Mouse (Mus musculus) kidney, postnatal 0 days (tissue): Measurements from ENCODE around the gene Chia1. TPM values are rescaled to one million over a fixed set of nuclear protein-coding genes. Genes with fewer than 3 reads are reported as not detected.
"Not testable (repeated sequence)": the region's sequence is repeated elsewhere in the genome, so short reads cannot be mapped to it uniquely, and the experiment has no call there.

ENCODE experiments used
- ATAC-seq: fragments of 200-750 bp; cut with Nextera tagmentation; replicated peaks from 2 replicates; pipeline ENCODE4 v1.8.0; 2017; ENCODE audit warnings: low read depth, moderate number of reproducible peaks, moderate TSS enrichment, moderate library complexity; ENCODE audit not compliant: low FRiP score
- DNase-seq: peaks from one replicate; pipeline ENCODE4 v3.0.0-alpha.2; 2016; ENCODE audit warnings: low spot score
- H3K27ac ChIP-seq: fragments of 300-500 bp; sonication (generic); 2 replicates; pipeline ENCODE4 v1.5.1; 2014; ENCODE audit warnings: mild to moderate bottlenecking
- H3K27me3 ChIP-seq: fragments of 300-500 bp; sonication (generic); 2 replicates; pipeline ENCODE4 v1.6.1; 2014; ENCODE audit warnings: low read length, mixed read lengths; ENCODE audit not compliant: insufficient read depth
- H3K36me3 ChIP-seq: fragments of 300-500 bp; sonication (generic); 2 replicates; pipeline ENCODE4 v1.6.1; 2014; ENCODE audit warnings: low read length, mixed read lengths; ENCODE audit not compliant: insufficient read depth
- H3K4me1 ChIP-seq: fragments of 300-500 bp; sonication (generic); replicated peaks from 2 replicates; pipeline ENCODE4 v1.6.1; 2014; ENCODE audit warnings: antibody characterized with exemption, low read length, mixed read lengths; ENCODE audit not compliant: insufficient read depth
- H3K4me2 ChIP-seq: fragments of 300-500 bp; sonication (generic); 2 replicates; pipeline ENCODE4 v1.6.1; 2014; ENCODE audit warnings: mild to moderate bottlenecking, low read length, moderate library complexity, mixed read lengths
- H3K4me3 ChIP-seq: fragments of 300-500 bp; sonication (generic); replicated peaks from 2 replicates; pipeline ENCODE4 v1.5.1; 2014; ENCODE audit warnings: low read depth, low read length
- H3K9ac ChIP-seq: fragments of 300-500 bp; sonication (generic); 2 replicates; pipeline ENCODE4 v1.6.1; 2014; ENCODE audit warnings: low read depth, low read length
- H3K9me3 ChIP-seq: fragments of 300-500 bp; sonication (generic); replicated peaks from 2 replicates; pipeline ENCODE4 v1.6.1; 2016; ENCODE audit warnings: low read length, inconsistent platforms, mixed read lengths
- CTCF ChIP-seq: IDR thresholded peaks from 2 replicates; pipeline ENCODE4 v1.5.1; 2016; ENCODE audit warnings: antibody characterized with exemption, low read depth, mild to moderate bottlenecking, moderate library complexity
- WGBS: fragments of 180-500 bp; shearing (Covaris S2); extraction: QIAGEN DNeasy Blood & Tissue Kit; methylation state at CpG from one replicate; pipeline ENCODE4 v1.1.7; 2014; 5-methylcytosine and 5-hydroxymethylcytosine counted together
- polyA plus RNA-seq: library from polyadenylated mRNA; unstranded; fragments of >200 nt; fragmentation: Nextera tagmentation; extraction: Ambion mirVana; gene quantifications from 2 replicates; pipeline ENCODE4 v1.2.1, GENCODE M21; 2015

The Chia1 gene
- polyA plus RNA-seq, 1 experiment from 2014 or later = 0.49 TPM

- Histone ChIP-seq H3K4me1 (no peaks in the 10 kb centered on the region), H3K36me3 (no peaks in the 10 kb centered on the region), H3K9ac (no peak overlapping the region), H3K9me3 (no peaks in the 10 kb centered on the region), H3K27me3 (no peaks in the 10 kb centered on the region), H3K27ac (no peak overlapping the region), H3K4me2 (no peak overlapping the region), H3K4me3 (no peak overlapping the region)
- WGBS = 92% methylated on average over 10 of the region's 10 CpGs
- no peak for ATAC-seq
- TF ChIP-seq CTCF = no peak
- DNase-seq = no peak
Observed at GRCm38 (mm10) chr3:106144081-106144480, 31.1 kb downstream of the Chia1 start.

DNA sequence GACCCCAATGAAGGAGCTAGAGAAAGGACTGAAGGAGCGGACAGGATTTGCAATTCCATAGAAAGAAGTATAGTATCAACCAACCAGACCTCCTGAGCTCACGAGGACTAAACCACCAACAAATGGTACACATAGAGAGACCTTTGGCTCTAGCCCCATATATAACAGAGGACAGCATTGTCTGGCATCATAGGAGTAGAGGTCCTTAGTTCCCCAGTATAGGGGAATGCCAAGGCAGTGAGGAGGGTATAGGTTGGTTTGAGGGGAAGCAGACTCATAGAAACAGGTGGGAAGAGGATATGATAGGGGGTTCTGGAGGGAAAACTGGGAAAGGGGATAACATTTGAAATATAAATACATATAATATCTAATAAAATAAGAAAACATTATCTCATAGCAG is 41.4 kb downstream of the Chia1 start:
- WGBS = 83% methylated on average over 2 of the region's 2 CpGs
- H3K9ac ChIP-seq = no peak overlapping the region
- H3K27me3 ChIP-seq = no peaks in the 10 kb centered on the region
- DNase-seq (no peak), ATAC-seq (no peak)
- H3K4me1 ChIP-seq = no peaks in the 10 kb centered on the region
- no peak overlapping the region for H3K4me2 ChIP-seq
- H3K36me3 ChIP-seq = no peaks in the 10 kb centered on the region
- no peak overlapping the region for H3K27ac ChIP-seq
- H3K4me3 ChIP-seq = no peak overlapping the region
- TF ChIP-seq CTCF = no peak
- no peaks in the 10 kb centered on the region; the same call in 1 of the 2 replicates for H3K9me3 ChIP-seq

DNA sequence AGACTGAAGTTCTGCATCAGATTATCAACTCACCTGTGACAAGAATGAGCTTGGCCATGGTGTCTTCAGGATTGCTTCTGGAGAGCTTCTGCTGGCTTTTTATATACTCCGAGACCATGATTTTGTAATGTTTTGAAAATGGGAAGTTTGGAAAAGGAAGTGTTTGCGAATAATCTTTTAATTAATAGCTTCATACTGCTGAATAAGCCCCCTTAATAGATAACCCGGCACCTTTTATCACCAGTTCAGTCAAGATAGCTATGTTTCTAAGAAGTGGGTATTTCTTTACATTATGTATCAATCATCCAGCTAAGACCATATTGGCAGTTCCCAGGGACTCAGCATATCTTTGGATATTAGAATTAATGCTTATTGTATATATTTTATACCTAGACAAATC is 54.4 kb downstream of the Chia1 start, which contains the start of gene Chil3:
Chil3 (minus strand) TSS at position 101 of the 400 bp plus-strand sequence.
- Histone ChIP-seq H3K27ac (no peak within 1 kb of the TSS), H3K27me3 (no peaks in the 10 kb centered on the region), H3K4me2 (no peak within 1 kb of the TSS), H3K9me3 (no peaks in the 10 kb centered on the region), H3K36me3 (no peaks in the 10 kb centered on the region), H3K4me3 (no peak within 1 kb of the TSS), H3K4me1 (no peaks in the 10 kb centered on the region), H3K9ac (no peak within 1 kb of the TSS)
- WGBS = 78% methylated on average over 3 of the region's 3 CpGs
- DNase-seq = no peak
- no peak for ATAC-seq
- TF ChIP-seq CTCF = no peak

DNA sequence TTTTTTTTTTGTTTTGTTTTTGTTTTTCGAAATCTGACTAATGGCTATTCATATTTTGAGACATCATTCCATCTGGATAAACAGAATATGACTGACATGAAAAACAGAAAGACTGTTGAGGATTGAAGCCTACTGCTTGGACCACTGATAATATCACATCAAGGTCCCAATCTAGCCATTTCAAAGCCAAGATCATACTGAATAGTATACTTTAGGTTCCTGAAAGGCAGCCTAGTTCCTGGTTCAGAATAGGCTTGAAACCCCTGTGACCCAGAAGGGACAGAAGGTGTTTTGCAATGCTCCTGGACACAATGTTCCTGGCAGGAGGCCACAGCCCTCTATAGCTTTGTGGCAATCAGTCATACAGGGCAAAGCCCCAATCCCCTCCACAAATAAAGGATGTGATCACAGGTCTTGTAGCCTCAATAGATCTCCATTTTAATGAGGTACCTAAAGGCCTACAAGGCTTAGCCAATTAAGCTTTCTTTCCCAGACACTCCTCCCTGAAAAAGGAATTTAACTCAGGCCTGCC is 57.6 kb downstream of the Chia1 start:
- no peak overlapping the region for H3K9ac ChIP-seq
- ATAC-seq = no peak; the same call in 1 of the 2 replicates
- 45% methylated on average over 1 of the region's 1 CpGs for WGBS

GRCm38 (mm10) chr3:106171135-106171731 is 58.2 kb downstream of the Chia1 start:
- no peaks in the 10 kb centered on the region for H3K36me3 ChIP-seq
- no peak overlapping the region for H3K9ac ChIP-seq
- H3K4me2 ChIP-seq = no peak overlapping the region
- DNase-seq (no peak), ATAC-seq (peak; percentile 40; the same call in 1 of the 2 replicates)
- WGBS = 85% methylated on average over 1 of the region's 1 CpGs
- no peak for TF ChIP-seq CTCF
- no peak overlapping the region for H3K4me3 ChIP-seq
- H3K4me1 ChIP-seq = no peaks in the 10 kb centered on the region
- no peaks in the 10 kb centered on the region for H3K27me3 ChIP-seq
- no peaks in the 10 kb centered on the region for H3K9me3 ChIP-seq
- H3K27ac ChIP-seq = no peak overlapping the region

More for the DNA sequence above, 57.6 kb downstream of the Chia1 start:
- DNase-seq = no peak
- H3K4me1 ChIP-seq = no peaks in the 10 kb centered on the region
- no peaks in the 10 kb centered on the region for H3K36me3 ChIP-seq
- H3K27ac ChIP-seq = no peak overlapping the region
- no peak overlapping the region for H3K4me3 ChIP-seq
- H3K4me2 ChIP-seq = no peak overlapping the region
- no peaks in the 10 kb centered on the region for H3K9me3 ChIP-seq
- H3K27me3 ChIP-seq = no peaks in the 10 kb centered on the region
- TF ChIP-seq CTCF = no peak

- H3K4me2 ChIP-seq, ATAC-seq, DNase-seq, H3K4me1 ChIP-seq, H3K27ac ChIP-seq, H3K9me3 ChIP-seq, H3K36me3 ChIP-seq, H3K4me3 ChIP-seq, H3K27me3 ChIP-seq, H3K9ac ChIP-seq: not testable (repeated sequence)
- WGBS = 73% methylated on average over 2 of the region's 2 CpGs
Observed at GRCm38 (mm10) chr3:106172506-106172905, 59.5 kb downstream of the Chia1 start.

DNA sequence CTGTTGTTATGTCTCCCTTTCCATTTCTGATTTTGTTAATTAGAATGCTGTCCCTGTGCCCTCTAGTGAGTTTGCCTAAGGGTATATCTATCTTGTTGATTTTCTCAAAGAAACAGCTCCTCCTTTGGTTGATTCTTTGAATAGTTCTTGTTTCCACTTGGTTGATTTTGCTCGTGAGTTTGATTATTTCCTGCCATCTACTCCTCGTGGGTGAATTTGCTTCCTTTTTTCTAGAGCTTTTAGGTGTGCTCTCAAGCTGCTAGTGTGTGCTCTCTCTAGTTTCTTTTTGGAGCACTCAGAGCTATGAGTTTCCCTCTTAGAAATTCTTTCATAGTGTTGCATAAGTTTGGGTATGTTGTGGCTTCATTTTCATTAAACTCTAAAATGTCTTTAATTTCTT is 61.9 kb downstream of the Chia1 start:
- not testable (repeated sequence) for DNase-seq, H3K4me2 ChIP-seq, H3K36me3 ChIP-seq, H3K27ac ChIP-seq, H3K9ac ChIP-seq, ATAC-seq, H3K27me3 ChIP-seq, H3K4me1 ChIP-seq, H3K4me3 ChIP-seq, H3K9me3 ChIP-seq
- WGBS = 49% methylated on average over 2 of the region's 2 CpGs
